Mouse (Mus musculus) lung, postnatal 0 days (tissue): ENCODE data around the gene 1110065P20Rik.

Experiments used
- CTCF ChIP-seq: IDR thresholded peaks from 2 replicates; pipeline ENCODE4 v1.5.1; 2016; ENCODE audit warnings: antibody characterized with exemption, mild to moderate bottlenecking
- EP300 ChIP-seq: IDR thresholded peaks from 2 replicates; pipeline ENCODE4 v1.6.1; 2016; ENCODE audit warnings: antibody characterized with exemption, mild to moderate bottlenecking, control low read depth

GRCm38 (mm10) chr4:124850261-124850913 lies 609 bp downstream of the 1110065P20Rik start, which contains the start of gene Yrdc:
- TF ChIP-seq CTCF (peak; percentile 40), EP300 (no peak)
